Mouse (Mus musculus) frontal cortex, postnatal 10 days (tissue): ENCODE data around the gene Abhd14b.

Source experiments
- DNase-seq, 2 experiments: peaks; one replicate each; pipeline ENCODE4 v3.0.0; 2022; ENCODE audit warnings: low spot score in 2 of 2, mixed read lengths in 1 of 2

Abhd14b gene

DNA sequence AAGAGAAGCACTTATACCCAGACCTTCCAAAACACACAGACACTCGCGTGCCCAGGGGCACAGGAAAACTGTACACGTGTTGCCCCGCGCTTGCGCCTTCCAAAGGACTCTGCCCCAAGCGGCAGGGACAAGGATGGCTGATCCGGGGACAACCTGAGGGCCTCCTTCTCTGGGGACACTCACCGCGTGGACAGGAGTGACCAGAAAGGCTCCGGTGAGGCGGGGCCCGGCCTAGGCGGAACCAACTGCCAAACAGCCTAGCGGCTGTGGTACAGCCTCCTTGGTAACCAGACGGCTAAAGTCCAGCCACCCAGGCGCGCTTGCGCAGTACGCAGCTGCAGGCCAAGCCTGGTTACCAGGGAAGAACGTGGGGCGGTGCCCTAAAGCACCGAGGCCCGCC lies at the start of gene Abhd14b, which contains the start of gene Abhd14a:
Gene Abhd14b, plus strand, starts transcription at position 112 of the 400 bp plus-strand sequence.
Gene Abhd14a, minus strand, starts transcription at position 331 of the 400 bp plus-strand sequence.
- peak; percentile 81 to 84 for DNase-seq

DNA sequence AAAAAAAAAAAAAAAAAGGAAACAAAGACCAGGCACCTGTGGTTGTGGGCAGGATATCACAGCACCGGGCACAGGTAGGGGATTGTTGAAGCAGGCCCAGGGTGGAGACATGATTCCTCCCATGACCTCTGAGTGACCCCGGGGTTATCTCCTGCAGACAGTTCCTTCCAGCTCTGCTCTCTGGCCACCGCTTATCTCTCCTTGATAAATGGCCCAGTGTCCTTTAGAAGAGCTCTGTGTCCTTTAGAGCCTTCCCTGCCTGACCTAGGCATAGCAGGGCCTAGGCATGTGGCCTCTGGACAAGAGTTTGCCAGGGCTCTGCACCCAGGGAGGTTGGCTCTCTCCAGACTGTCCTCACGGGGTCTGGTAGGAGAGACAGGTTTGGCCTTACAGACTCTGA lies 49.5 kb upstream of the Abhd14b start:
- no peak for DNase-seq

DNA sequence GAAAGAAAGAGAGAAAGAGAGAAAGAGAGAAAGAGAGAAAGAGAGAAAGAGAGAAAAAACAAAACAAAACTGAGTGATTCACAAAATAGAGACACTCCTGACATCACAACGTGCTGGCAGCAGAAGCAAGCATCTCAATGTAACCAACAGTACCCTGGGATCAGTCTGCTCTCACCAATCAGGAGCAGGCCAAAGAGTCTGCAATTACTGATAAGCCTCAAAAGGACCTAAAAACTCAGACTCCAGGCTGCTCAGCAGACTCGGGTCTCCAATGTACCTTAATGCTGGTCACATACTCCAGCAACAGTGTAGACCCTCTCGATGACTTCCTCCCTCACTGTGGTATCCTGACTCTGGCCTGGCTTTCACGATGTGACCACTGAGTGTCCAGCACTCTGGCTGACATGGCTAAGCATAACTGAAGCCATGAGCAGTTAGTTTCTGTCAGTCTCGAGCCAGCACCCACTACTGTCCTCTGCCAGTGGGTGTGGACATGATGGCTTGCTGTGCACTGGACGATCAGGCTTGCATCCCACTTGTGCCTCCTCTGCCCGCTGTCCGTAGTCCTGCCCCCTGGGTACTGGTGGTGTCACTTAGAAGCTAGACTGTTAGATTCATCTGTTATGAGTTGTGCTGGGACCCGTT lies 48.5 kb upstream of the Abhd14b start:
- no peak for DNase-seq

DNA sequence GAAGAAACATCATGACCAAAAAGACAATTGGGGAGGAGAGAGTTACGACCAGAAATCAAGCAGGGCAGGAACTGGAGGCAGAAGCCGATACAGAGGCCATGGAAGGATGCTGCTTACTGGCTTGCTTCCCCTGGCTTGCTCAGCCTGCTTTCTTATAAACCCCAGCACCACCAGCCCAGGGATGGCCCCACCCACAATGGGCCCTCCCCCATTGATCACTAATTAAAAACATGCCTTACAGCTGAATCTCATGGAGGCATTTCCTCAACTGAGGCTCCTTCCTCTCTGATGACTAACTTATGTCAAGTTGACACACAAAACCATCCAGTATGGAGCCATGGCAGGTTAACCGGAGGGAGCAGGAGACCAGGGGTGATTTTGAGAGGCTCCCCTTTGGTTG lies 47.5 kb upstream of the Abhd14b start:
- no peak for DNase-seq

DNA sequence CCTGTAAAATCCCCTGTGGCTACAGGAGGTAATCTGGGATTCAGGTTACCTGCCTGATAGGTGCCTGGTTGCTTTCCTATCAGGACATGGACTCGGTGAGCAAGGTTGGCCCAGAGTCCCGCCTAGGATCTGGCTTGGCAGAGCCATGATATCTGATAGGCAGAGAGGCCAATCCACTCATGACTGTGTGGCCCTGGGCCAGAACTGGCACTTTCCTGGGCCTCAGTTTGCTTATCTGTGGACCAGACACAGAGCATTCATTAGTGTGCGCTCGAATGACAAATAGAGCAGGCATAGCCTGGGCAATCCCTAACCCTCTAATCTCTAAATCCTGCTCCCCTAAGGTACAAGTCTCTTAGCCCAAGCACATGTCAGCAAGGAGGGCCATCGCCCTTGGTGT lies 45.1 kb upstream of the Abhd14b start:
- DNase-seq, result no peak

DNA sequence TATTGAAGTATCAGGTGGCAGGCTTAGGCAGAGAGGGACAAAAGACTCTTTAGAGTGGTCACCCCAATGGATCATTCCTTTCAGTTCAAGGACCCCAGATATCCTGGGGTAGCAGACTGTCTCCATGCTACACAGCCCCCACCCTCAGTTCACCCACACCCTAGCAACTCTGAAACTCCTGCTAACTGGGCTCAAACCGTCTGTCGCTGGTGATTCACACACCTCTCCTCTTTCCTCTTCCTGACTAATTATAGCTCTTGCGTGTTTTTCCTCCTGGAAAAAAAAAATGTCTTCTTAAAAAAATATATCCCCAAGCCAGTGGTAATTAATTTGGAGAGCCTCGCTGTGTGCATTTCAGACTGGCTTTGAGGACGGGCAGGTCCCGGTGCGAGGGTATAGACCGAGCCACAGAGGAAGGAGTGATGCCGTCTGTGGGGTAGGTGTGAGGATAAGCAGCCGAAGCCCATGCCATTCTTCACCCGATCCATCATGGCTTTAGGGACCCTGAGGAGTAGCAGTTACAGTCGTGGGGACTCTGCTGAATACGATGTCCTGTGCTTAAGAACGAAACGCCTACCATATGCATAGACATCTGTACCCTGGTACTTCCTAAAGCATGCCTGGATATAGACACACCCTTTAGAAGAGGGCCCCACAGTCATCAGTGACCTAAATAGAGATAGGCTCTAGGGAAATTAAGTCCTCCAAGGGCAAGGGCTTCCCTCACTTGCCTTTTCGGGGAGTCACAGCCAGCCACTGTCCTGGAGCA lies 44.5 kb upstream of the Abhd14b start:
- no peak for DNase-seq

DNA sequence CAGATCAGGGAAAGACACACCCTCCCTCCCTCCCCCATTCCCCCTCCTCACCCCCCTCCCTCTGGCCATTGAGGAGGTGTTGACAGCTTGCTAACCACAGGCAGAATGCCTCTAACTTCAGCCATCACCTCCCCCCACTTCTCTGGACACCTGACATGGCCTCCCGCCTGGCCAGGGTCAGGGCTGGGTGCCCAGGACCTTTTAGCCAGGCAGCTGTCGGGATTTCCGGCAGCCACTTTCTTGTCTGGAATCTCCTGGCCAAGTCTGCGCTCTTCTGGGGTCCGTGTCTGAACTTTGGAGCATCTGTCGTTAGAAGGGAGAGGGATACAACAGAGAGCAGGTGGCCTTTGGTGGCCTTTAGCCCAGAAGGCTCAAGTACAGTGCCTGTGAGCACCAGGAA lies 42.0 kb upstream of the Abhd14b start:
- no peak for DNase-seq

DNA sequence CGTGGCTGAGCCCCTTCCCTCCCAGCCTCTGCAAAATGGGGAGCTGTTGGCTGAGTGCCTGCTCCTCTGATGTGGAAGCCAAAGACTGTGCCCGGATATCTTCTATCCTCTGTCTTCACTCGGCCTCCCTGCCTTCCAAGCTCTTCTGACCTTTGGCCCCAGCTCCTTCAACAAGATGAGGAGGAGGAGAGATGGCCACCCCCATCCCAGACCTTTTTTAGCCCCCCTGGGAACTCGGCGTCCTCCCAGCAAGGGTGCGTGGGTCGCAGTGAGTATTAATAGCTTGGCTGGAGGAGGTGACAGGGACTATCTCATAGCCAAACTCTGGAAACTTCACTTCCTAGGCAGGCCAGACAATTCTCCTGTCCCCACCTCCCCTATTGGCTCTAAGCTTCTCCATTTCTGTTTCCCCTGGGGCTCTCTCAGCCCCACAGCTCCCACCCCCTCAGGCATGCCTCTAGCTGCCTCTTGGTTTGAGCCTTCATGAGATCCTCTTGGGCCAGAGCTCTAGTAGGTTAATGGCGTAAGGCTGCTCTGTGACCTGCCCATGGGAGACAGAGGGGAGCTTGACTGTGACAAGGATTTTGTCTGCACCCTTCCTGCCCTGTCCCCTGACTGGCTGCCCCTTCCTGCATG lies 40.7 kb upstream of the Abhd14b start:
- DNase-seq, result no peak

DNA sequence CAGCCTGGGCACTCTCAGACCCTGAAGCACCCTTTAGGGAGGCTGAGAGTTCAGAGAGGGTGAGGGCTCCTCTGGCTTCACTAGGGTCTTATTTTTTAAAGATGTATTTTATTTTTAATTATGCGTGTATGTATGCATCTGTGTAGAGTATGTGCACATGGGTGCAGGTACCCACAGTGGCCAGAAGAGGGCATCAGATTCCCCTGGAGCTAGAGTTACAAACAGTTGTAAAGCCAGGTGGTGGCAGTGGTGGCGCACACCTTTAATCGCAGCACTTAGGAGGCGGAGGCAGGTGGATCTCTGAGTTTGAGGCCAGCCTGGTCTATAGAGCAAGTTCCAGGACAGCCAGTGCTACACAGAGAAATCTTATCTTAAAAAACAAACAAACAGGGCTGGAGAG lies 38.2 kb upstream of the Abhd14b start:
- no peak for DNase-seq

DNA sequence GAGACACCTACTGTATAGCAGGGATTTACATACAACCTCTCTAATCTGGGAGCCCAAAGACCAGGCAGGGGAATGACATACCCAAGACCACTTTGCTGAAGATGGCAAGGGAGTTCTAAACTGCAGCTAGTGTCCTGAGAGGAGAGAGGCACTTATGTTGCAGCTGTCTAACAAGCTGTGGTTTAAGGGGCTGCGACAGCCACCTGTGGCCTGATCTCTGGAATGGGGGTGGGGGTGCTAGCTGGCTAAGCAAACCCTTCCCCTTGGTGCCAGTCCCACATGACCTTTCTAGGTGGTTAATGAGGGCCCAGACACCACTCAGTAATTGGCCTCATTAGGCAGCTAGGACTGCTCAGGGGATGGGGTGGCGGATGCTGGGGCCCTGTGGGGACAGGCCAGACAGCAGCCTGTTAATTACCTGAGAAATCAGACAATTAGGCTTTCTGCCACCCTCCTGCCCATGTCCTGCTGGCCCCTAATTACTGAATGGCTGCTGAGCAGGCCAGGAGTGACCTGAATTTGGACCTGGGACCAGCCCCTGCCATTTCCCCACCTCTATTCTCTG lies 37.1 kb upstream of the Abhd14b start:
- DNase-seq, result no peak

DNA sequence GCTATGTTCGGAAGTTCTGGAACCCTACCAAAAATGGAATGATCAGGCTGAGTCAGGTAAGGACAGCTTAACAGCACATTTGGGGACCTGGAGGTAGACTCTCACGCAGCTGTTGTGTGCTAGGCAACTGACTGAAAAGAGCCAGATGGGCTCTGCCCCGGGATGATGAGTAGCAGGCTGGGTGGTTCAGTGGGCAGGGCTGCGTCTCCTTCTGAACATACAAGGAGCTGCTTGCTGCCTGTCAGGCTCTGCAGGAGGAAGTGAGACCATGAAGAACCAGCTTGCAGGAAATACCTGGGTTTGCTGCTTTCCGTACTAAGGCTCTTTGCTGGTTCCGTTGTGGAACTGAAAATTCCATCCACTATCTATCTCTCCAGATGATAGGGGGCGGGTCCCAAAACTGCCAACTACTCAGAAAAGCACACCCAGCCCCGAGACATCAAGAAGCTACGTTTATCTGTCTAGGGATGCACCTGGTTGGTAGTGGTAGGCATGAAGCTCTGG lies 36.1 kb upstream of the Abhd14b start:
- peak in 1 of 2 experiments; percentile 61 for DNase-seq

DNA sequence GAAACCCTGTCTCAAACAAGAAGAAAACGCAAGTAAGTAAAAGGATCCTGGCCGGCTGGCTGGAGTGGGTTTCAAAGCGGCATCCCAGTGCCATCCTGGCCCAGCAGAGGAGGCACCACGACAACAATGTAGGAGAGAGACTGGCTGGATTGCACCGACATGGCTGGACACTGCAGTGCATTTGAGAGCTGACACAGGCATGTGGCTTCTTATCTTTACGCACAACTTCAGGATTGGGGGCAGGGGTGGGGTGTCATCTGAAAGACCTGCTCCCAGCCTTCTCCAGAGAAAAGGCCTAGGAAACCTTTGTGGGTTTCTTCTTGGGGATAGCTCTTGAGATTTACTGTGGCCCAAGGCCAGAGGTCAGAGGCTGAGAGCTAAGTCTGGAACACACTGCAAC lies 35.5 kb upstream of the Abhd14b start:
- DNase-seq, result no peak

DNA sequence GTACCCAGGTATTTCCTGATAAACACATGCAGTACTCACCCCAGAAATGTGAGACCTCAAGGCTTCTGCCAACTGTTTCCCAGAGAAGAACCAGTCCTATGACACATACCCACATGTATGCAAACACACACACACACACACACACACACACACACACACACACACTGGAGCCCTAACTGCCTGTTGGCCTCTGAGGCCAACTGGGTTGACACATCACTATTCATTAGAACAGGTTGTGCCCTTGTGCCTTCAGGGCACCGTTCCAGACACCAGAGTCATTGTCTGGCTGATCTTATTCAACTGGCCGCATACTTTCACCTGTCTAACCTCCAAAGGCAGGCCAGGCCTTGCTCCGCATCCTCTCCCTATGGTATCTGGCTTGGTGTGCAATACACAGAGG lies 35.0 kb upstream of the Abhd14b start:
- DNase-seq, result no peak

DNA sequence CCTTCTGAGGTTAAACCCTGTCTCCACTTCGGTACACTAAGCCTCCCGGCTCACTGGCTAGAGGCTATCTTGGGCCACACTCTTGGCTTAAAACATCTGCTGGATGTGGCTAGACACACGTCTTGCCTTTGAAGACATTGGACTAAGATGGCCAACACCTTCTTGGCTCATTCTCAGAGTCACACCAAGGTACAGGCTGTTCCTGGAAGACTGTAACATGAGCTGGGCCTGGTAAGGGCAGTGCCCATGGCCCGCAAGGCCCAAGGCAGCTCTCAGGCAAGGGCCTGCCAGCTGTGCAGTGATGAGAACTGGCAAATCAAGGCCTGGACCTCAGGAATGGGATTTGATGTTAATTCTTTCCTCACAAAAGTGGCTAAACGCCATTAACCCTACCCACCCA lies 33.7 kb upstream of the Abhd14b start:
- DNase-seq, result no peak

DNA sequence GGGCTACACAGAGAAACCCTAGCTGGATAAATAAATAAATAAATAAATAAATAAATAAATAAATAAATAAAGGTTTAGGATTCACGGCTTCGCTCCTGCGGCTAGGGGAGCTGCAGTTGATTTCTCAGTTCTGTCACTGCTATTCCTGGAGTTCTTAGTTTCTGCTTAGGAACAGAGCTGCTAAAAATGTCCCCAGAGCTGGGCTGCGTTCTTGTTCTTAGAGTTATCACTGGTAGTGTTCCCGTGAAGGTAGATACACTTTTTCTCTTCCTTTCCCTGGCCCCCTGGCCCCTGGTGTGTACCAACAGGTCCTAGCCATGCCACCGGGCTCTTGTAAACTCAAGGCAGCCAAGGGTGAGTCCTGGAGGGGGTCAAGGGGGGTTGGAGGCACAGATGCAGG lies 30.4 kb upstream of the Abhd14b start:
- no peak for DNase-seq

DNA sequence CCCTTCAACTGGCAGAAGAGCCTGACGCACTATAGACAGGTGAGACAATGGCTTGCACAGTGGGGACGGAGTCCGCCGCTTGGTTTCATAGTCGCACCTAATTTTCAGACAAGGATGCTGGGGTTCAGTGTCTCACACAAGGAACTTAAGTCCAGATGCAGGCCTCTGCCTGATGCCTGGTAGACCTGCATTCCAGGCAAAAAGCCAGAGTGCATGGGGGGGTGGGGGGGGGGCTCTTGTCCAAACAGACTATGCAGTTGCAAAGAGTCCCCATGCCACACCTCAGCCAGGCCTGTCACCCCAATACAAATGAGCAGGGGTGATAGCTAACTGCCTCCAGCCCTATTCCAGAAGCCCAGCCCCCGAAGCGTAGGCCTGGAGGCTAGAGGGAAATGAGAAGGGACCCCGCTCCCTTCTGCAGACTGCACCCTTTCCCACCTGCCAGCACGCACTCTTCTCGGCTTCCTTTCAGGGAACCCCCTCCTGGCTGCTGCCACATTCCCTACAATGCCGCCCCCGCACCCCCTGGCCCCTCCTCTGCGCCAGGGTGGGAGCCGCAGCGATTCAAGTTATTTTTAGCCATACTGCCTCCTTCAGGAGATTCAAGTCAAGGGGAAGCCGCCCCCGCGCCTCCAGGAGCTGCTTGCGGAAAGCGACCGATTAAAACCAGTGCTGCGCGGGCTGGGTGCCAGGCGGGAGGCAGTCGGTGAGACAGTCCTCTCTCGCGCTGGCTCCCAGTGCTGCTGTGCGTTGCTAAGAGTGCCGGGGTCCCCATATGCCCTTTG lies 29.2 kb upstream of the Abhd14b start:
- DNase-seq, result peak; percentile 92 to 96

DNA sequence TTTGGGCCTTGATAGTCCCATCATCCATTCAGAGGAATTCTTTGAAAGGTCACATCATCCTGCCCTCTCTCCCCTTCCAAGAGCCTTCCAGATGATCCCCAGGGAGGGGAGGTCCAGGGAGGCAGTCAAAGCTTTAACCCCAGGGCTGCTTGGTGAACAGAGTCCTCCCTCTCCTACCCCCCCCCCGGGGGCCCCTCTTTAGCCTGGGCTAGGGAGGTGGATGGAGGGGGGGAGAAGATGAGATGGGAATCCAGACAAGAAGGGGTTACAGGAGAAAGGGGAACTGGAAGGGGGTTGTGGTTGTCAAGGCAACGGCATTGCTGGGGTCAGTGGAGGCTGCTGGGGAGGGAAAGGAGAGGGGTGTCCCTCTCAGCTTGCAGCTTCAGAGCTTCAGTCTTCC lies 26.7 kb upstream of the Abhd14b start:
- no peak for DNase-seq

DNA sequence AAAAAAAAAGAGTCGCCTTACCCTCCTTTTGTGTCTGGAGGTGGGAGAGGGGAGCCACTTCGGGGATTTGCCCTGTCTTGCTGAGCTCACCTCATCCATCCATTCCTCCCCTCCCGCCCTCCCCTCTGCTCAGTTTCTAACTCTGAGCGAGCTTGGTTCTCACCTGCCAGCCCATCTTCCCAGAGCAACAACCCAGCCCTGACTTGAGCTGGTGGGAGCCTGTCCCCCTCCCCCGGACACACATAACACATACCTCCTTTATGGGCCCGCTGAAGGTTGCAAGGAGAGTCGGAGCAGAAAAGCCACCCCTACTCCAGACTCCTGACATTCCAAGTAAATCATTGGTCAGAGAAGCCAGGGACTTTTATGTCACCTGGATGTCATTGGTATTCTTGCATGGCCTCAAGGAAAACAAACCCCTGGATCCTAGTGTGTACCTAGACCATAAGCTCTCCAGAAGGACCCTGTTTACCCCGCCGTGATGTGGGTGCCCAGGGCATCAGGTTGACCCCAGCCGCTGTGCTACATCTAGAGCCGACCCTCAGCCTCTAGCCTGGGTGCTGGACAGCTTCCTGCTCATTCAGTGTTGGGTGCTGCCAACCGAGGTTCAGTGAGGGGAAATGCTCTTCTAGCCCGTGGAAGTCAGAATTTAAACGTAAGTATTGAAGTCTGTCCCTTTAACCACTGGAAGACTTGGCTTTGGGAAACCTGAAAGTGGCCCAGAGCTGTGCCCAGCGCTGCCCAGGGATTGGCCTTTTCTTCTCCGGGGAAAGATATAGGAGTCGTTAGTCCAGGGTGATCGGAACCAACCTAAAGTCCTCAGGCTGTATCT lies 26.0 kb upstream of the Abhd14b start:
- DNase-seq, result no peak

DNA sequence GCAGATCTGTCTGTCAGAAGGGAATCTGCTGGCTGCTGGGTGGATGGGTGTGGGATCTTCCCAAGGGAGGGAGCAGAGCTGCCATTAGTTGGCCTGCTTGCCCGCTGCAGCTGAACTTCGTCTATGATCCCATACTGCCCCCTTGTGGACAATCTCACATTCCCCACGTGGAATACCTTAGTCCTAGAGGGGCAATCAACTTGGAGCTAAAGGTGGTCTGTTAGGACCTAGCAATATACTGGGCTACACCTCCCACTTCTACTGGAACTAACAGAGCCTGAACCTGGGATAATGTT lies 25.4 kb upstream of the Abhd14b start:
- DNase-seq, result peak; percentile 75 to 85

DNA sequence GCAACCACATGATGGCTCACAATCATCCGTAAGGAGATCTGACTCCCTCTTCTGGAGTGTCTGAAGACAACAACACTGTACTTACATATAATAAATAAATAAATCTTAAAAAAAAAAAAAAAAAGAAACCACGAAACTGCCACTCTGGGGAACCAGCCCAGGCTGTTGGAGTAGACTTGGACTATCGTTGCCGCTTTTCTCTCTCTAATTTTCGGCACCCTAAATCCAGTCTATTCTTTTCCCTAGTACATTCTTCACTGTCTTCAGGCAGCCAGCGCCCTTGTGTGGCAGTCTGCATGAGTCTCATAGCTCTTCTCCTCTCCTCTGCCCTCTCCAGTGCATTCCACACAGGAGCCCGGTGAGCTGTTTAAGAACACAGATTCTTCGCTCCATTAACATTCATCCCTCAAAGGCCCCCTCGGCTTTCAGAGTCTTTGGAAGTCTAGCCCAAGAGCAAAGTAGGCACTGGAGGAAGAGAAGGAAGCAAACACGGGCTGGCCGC lies 18.5 kb upstream of the Abhd14b start:
- DNase-seq, result no peak
